Mouse (Mus musculus) lung, postnatal 0 days (tissue): ENCODE data around the gene Cercam.

Experiments used
- CTCF ChIP-seq: IDR thresholded peaks from 2 replicates; pipeline ENCODE4 v1.5.1; 2016; ENCODE audit warnings: antibody characterized with exemption, mild to moderate bottlenecking
- EP300 ChIP-seq: IDR thresholded peaks from 2 replicates; pipeline ENCODE4 v1.6.1; 2016; ENCODE audit warnings: antibody characterized with exemption, mild to moderate bottlenecking, control low read depth

- TF ChIP-seq CTCF (no peak), EP300 (no peak)
Measured at GRCm38 (mm10) chr2:29857967-29858366, 11.0 kb upstream of the Cercam start.
